Mouse (Mus musculus) pancreas, adult 10 weeks (tissue): Measurements from ENCODE around the gene Kdm8. TPM values are rescaled to one million over a fixed set of nuclear protein-coding genes. Genes with fewer than 3 reads are reported as not detected.

Experiments
- polyA plus RNA-seq: library from polyadenylated mRNA; stranded (reverse); fragments of 350-450 nt; fragmentation: Illumina TruSeq; extraction: RNeasy Lipid Tissue Mini Kit (QIAGEN cat#74804); gene quantifications from one replicate; pipeline ENCODE4 v1.2.3, GENCODE M21; 2015; ENCODE audit warnings: low read depth, low replicate concordance; ENCODE audit not compliant: insufficient read depth

The Kdm8 gene
- 1.6 TPM for polyA plus RNA-seq

DNA sequence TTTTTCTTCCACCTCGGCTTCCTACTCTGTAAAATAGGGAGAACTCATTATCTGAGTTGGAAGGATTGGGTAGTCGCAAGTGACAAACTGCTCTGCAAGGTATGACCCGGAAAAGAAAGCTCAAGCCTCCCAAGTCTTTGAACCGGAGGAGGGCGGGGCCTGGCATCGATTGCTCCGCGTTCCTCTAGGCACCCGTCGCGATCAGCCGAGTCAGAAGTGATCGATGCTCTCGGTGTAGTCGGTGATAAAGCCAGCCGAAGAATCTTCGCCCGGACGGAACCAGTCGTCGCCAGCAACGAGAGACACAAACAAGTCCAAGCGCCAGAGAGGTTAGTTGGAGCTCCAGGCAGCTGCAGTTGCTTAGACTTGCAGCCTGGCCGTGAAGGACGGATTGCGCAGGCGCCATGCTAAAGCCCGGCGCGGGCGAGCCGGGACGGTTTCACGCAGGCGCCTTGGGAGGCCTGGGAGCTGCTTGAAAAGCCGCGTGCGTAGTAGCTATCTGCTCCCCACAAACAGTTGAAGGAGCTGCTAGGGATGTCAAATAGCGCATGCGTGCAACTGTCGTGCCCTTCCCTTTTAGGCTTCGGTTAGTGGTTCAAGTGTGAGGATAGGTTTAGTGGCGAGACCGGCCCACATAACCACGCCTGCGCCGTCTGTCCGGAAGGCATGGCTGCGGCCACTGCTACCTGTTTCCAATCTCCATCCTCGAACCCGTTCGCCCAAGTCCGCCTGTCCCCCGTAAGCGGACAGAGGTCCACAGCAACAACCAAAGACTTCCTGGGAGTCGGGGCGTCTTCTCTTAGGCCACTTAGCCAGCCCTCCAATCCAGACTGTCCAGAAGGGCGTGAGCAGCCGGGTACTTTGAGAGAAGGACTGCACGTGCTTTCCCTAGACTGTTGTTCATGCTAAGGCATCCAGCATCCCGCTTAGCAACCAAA, at the start of gene Kdm8:
TSS of gene Kdm8 (plus strand) at position 213 of the 938 bp plus-strand sequence.

GRCm38 (mm10) chr7:125490947-125491735, 46.7 kb downstream of the Kdm8 start, which contains the start of gene Nsmce1:
Gene Nsmce1 (minus strand): TSS chr7:125491596.

Other genes with a start within 250 kb of the Kdm8 start
- 7.3 TPM for gene Nsmce1, start 46.9 kb downstream of the Kdm8 start, polyA plus RNA-seq
- gene Il4ra, start 107.4 kb downstream of the Kdm8 start, polyA plus RNA-seq, result 4.7 TPM
- gene Il21r, start 158.8 kb downstream of the Kdm8 start, polyA plus RNA-seq, result 0.39 TPM